Mouse (Mus musculus) embryonic fibroblast, embryonic 13.5 days (primary cell): ENCODE measurements around the gene Mien1.

Experiments
- CTCF ChIP-seq: IDR thresholded peaks from 2 replicates; pipeline ENCODE4 v1.5.1; 2011; ENCODE audit warnings: mild to moderate bottlenecking, control low read depth, low read length, moderate library complexity, borderline replicate concordance; ENCODE audit not compliant: insufficient read depth
- POLR2A ChIP-seq: IDR thresholded peaks from 2 replicates; pipeline ENCODE4 v1.6.1; 2011; ENCODE audit warnings: low read depth, mild to moderate bottlenecking, control low read depth, low read length, moderate library complexity

DNA sequence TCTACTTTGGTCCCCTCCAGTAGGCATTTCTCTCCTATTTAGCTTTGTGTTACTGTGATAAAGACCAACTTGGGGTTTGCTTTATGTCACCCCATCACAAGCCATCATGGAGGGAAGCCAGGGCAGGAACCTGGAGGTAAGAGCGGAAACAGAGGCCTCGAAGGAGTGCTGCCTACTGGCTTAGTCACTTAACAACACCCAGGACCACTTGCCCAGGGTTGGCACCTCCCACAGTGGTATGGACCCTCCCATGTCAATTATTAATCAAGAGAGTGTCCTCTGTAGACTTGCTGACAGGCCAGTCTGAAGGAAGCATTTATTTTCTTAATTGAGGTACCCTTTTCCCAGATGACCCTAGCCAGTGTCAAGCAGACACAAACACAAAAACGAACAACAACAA lies 38.0 kb downstream of the Mien1 start:
- TF ChIP-seq CTCF (no peak), POLR2A (no peak)
